Mouse (Mus musculus): Measurements from ENCODE around the gene Tbc1d22a.
"Not testable (repeated sequence)": the region's sequence is repeated elsewhere in the genome, so short reads cannot be mapped to it uniquely, and the experiment has no call there.

Tbc1d22a gene

DNA sequence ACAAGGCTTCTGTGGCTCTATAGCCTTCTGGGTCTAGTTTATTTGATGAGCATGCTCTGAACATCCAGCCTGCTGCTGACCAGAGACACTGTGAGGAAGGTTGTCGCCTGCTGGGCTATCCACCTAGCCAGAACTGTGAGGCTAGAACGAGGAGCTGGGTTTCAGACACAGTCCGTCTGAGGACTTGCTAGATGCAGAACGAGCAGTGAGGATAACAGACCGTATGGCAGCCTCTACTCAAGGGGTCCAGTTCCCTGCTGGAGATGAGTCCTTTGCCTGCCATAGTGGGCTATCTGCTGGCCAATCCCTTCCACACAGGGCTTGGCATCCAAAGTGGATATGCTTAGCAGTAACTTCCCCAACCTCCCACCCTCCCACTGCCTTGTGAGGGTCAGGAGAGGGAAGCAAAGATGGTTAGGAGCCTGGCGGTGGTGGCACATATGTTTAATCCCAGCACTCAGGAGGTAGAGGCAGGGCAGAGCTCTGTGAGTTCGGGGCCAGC lies 10.9 kb upstream of the Tbc1d22a start:
- no peak for DNase-seq (ENCODE audit: low read depth, low spot score)

- peak; percentile 33 for DNase-seq (ENCODE audit: low read depth, low spot score)
Measured at GRCm38 (mm10) chr15:86203942-86204561, 10.2 kb upstream of the Tbc1d22a start.

- peak; percentile 79 for DNase-seq (ENCODE audit: low read depth, low spot score)
Measured at GRCm38 (mm10) chr15:86205300-86205699, 9.0 kb upstream of the Tbc1d22a start.

DNA sequence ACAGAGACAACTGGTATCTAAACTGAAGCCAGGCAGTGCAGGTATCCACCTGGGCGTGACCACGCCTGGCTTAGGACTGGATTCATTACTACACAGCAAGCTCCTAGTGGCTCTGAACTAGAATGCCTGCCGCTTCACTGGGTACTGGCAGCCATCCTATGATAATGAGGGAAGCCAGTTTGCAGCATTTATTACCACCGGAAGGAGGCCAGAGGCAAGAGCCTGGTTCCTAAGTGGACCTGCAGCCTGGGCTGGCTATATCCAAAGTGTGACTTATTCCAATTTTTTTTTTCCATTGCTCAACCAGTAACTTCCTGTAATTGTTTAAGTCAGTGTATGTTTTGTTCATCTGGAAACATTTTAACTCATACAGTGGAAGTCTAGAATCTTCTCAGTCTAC lies 7.9 kb upstream of the Tbc1d22a start:
- no peak for DNase-seq (ENCODE audit: low read depth, low spot score)

DNA sequence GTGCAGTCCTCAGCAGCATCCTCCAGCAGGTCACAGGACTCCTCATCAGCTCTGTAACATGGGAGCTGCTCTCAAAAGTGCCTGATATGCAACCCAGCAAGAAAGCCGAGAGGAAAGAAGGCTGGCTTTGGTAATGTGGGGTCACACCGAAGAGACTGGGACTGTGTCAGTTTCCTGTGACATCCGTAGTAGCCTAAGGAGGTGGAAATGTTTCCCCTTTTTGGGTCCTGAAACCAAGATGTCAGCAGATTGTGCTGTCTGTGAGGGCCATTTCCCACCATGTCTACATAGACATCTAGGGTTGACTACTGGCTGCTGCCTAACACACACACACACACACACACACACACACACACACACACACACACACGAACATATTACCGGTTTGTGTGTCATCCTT lies 2.1 kb upstream of the Tbc1d22a start:
- not testable (repeated sequence) for DNase-seq (ENCODE audit: low read depth, low spot score)

DNA sequence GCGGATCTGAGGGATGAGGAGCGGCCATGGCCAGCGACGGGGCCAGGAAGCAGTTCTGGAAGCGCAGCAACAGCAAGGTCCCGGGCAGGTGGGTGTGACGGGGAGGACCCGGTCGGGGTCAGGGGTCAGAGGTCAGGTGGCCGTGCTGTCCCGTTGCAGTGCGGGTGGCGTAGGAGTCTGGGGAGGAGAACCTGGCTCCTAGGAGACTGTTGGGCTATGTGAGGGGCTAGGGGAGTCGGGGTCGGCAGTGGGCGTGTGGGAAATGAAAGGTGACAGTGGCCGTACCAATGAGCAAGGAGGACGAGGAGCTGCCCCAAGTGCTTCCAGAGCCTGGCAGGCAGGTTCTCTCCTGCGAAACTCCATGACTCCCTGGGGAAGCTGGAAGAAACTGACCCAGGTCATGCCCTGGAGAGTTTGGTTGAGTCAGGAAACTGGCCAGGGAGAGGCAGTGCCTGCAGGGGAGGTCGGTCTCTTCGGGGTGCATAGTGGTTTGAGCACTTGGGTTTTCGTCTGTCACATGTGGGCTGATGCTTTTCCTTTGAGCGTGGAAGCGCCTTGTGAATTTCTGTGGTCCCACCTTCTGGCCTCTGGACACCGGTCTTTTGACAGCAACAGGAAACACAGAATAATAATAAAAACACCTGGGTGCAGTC lies 416 bp downstream of the Tbc1d22a start:
- no peak for DNase-seq (ENCODE audit: low read depth, low spot score)

DNA sequence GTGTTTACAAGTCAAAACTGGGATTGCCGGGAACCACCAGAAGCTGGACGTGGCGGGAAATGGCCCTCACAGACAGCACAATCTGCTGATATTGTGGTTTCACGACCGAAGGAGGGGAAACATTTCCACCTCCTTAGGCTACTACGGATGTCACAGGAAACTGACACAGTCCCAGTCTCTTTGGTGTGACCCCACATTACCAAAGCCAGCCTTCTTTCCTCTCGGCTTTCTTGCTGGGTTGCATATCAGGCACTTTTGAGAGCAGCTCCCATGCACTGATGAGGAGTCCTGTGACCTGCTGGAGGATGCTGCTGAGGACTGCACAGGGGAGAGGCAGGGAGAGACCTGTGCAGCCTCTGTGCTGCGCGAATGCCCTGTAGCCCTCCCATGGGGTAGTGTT lies 2.4 kb downstream of the Tbc1d22a start:
- DNase-seq (ENCODE audit: low read depth, low spot score): not testable (repeated sequence)

GRCm38 (mm10) chr15:86219534-86220228 lies 5.4 kb downstream of the Tbc1d22a start:
- no peak for DNase-seq (ENCODE audit: low read depth, low spot score)

- no peak for DNase-seq (ENCODE audit: low read depth, low spot score)
Measured at GRCm38 (mm10) chr15:86220229-86220630, 6.0 kb downstream of the Tbc1d22a start.

GRCm38 (mm10) chr15:86220715-86221114 lies 6.5 kb downstream of the Tbc1d22a start:
- DNase-seq (ENCODE audit: low read depth, low spot score): no peak

DNA sequence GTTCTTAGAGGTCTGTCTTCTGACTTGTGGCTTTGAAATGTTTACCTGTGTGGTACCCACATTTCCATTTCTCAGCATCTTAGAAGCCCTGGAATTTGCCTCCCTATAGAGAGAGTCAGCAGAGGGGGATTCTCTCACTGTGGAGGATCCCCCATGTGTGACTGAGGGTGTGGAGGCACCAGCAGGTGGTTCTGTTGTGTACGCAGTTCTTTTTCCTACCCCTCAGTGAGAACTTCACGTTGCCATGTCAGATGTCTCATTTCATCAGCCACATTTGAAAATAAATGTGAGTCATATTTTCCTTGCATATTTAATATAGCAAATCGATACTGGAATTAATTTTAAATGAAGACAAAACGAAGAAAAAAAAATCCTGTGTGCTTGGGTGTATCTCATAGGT lies 7.1 kb downstream of the Tbc1d22a start:
- DNase-seq (ENCODE audit: low read depth, low spot score): no peak

GRCm38 (mm10) chr15:86221901-86222300 lies 7.6 kb downstream of the Tbc1d22a start:
- peak; percentile 41 for DNase-seq (ENCODE audit: low read depth, low spot score)

GRCm38 (mm10) chr15:86224972-86225551 lies 10.8 kb downstream of the Tbc1d22a start:
- no peak for DNase-seq (ENCODE audit: low read depth, low spot score)

- no peak for DNase-seq (ENCODE audit: low read depth, low spot score)
Measured at GRCm38 (mm10) chr15:86226221-86226620, 12.0 kb downstream of the Tbc1d22a start.

DNA sequence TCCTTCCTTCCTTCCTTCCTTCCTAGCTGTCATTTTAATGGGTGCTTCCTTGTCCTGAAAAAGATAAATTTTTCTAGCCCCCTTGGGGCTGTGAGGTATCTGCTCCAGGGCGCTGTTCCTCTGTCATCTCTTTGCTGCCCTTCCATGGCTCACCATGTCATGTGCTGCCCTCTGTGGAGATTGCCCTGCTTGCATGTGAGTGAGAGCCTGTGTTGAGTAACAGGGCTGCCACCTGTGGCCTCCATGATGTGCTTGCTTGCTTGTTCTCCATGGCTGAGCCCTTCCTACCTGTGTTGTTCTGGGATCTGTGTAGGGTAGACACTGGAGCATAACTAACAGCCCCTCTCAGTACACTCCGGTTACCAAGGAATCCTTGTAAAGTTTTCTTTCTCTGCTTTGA lies 12.7 kb downstream of the Tbc1d22a start:
- DNase-seq (ENCODE audit: low read depth, low spot score): no peak

- DNase-seq (ENCODE audit: low read depth, low spot score): peak; percentile 36
Measured at GRCm38 (mm10) chr15:86228186-86228585, 13.9 kb downstream of the Tbc1d22a start.

DNA sequence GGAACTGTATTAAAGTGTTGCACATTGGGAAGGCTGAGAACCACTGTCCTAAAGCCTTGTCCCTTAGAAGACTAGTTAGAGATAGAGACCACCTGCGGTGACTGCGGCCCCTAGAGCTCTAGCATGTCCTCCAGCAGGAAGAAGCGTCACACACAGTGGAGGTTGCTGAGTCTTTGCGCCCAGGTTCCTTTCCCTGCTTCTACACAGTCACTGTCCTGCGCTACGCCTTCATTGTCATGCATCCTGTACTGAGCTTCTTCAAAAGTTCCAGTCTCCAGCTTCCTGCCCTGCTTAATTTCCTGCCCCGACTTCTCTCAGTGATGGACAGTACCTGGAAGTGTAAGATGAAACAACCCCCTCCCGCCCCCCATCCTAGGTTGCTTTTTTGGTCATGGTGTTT lies 14.8 kb downstream of the Tbc1d22a start:
- DNase-seq (ENCODE audit: low read depth, low spot score): no peak

DNA sequence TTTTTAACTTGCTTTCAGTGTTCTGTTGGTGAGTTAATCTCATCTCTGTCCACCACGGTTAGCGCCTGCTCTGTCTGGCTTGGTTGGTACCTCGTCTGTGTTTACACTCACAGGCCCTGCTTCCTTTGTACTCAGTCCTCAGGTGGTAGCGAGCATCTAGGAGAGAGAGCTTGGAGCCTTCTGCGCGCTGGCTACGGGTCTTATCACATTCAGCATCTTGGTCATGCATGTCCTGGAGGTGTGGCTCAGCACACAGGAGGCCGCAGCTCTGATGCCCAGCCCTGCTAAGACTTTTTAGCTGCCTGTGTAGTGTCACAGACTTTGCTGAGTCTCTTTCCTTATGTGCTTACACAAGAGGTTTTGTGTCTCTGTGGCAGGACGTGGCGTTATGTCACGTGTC lies 15.4 kb downstream of the Tbc1d22a start:
- no peak for DNase-seq (ENCODE audit: low read depth, low spot score)

- no peak for DNase-seq (ENCODE audit: low read depth, low spot score)
Measured at GRCm38 (mm10) chr15:86231170-86231569, 16.9 kb downstream of the Tbc1d22a start.

GRCm38 (mm10) chr15:86231831-86232512 lies 17.7 kb downstream of the Tbc1d22a start:
- no peak for DNase-seq (ENCODE audit: low read depth, low spot score)

DNA sequence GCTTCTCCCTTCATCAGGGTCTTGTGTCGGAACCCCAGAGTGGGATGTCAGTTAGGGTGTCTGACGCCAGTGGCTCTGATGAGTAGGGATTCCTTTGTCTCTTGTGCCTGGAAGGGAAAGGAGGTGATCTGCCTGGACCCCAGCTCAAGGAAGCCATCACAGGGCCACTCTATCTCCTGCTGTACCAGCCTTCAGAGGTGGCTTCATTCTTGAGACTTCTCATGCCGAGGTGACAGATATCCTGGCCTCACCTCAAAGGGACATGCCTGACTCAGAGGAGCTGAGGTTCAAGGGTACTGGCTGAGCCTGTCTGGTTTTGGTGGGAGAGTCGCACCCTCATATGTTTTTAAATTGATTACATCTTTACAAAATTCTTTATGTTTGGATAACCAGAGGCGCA lies 19.7 kb downstream of the Tbc1d22a start:
- DNase-seq (ENCODE audit: low read depth, low spot score): no peak

Data from ES-CJ7 (cell line).